In genomic region chr9:108796351-108796981, GRCm38 (mm10) we compare ENCODE assay signal across 9 mouse cellular contexts. TPM values are rescaled to one million over a fixed set of nuclear protein-coding genes. Genes with fewer than 3 reads are reported as not detected.
DNase-seq lines count a peak whose midpoint lies in the region; ATAC-seq and TF ChIP-seq lines count a peak whose summit lies in the region.
"Had no signal": no experiment of that assay in that cellular context is flagged by ENCODE, and none has a peak within 500 bp of the region (broad histone marks: within the 10 kb centered on the region; RNA-seq: fewer than 3 reads in every experiment).

No protein-coding gene starts in this region.

- 0 out of 2 replicates have a peak, but pooled peaks have one; percentile 13 for ATAC-seq in forebrain, embryonic 12.5 days (ENCODE audit: low FRiP score)
- no peak for ATAC-seq in forebrain, embryonic 11.5 days (replicated peaks; ENCODE audit: low FRiP score)
- 0 out of 2 replicates have a peak, but pooled peaks have one; percentile 41 for ATAC-seq in midbrain, embryonic 13.5 days
- no peak for ATAC-seq in midbrain, postnatal 0 days (ENCODE audit: low FRiP score)
- no peak for ATAC-seq in hindbrain, embryonic 16.5 days
- ATAC-seq in stomach, embryonic 15.5 days (ENCODE audit: insufficient read depth, low FRiP score, low read depth): no peak
- no peak for ATAC-seq in inflammation-experienced regulatory T-cells, adult 6 months
- no peak for ATAC-seq in megakaryocyte progenitor cell, adult 5-6 weeks (replicated peaks; ENCODE audit: poor library complexity)

- TF ChIP-seq CTCF in midbrain, postnatal 0 days (IDR thresholded peaks at IDR 0.05): no peak

- H3K4me1 ChIP-seq in forebrain, embryonic 12.5 days: peaks cover 60% of the 10 kb centered on the region
- H3K4me1 ChIP-seq in forebrain, embryonic 11.5 days (replicated peaks; ENCODE audit: control insufficient read depth, insufficient read depth, low read length): peaks cover 6% of the 10 kb centered on the region; the same call in 1 of the 2 replicates
- H3K4me1 ChIP-seq in midbrain, embryonic 13.5 days (replicated peaks): peaks cover 61% of the 10 kb centered on the region
- peaks cover 8% of the 10 kb centered on the region for H3K4me1 ChIP-seq in midbrain, postnatal 0 days (ENCODE audit: insufficient read depth, low read length)
- H3K4me1 ChIP-seq in hindbrain, embryonic 16.5 days (ENCODE audit: control insufficient read depth, insufficient read depth, low read depth, low read length): peaks cover 43% of the 10 kb centered on the region
- H3K4me1 ChIP-seq in stomach, embryonic 15.5 days: peaks cover 25% of the 10 kb centered on the region

- WGBS in forebrain, embryonic 12.5 days: 65% methylated on average over 4 of the region's 4 CpGs
- WGBS in forebrain, embryonic 11.5 days: 70% methylated on average over 4 of the region's 4 CpGs
- WGBS in midbrain, embryonic 13.5 days: 64% methylated on average over 4 of the region's 4 CpGs
- 55% methylated on average over 4 of the region's 4 CpGs for WGBS in midbrain, postnatal 0 days
- 67% methylated on average over 4 of the region's 4 CpGs for WGBS in hindbrain, embryonic 16.5 days
- WGBS in stomach, embryonic 15.5 days: 81% methylated on average over 4 of the region's 4 CpGs

- DNase-seq in forebrain, embryonic 11.5 days (ENCODE audit: low spot score): no peak
- DNase-seq in midbrain, postnatal 0 days (ENCODE audit: low spot score): no peak

- H3K4me2 ChIP-seq in forebrain, embryonic 12.5 days: peak overlapping the region; percentile 31
- no peak overlapping the region for H3K4me2 ChIP-seq in forebrain, embryonic 11.5 days (ENCODE audit: low read depth, low read length, severe bottlenecking)
- H3K4me2 ChIP-seq in midbrain, embryonic 13.5 days (replicated peaks): peak overlapping the region; percentile 31; the same call in 1 of the 2 replicates
- H3K4me2 ChIP-seq in midbrain, postnatal 0 days (ENCODE audit: low read depth, low read length, poor library complexity, severe bottlenecking): no peak overlapping the region
- H3K4me2 ChIP-seq in hindbrain, embryonic 16.5 days (ENCODE audit: low read length): peak overlapping the region; percentile 1; the same call in 1 of the 2 replicates
- H3K4me2 ChIP-seq in stomach, embryonic 15.5 days: peak overlapping the region; percentile 39

- no peak overlapping the region for H3K4me3 ChIP-seq in forebrain, embryonic 12.5 days (replicated peaks)
- no peak overlapping the region for H3K4me3 ChIP-seq in forebrain, embryonic 11.5 days (ENCODE audit: low read depth, low read length)
- no peak overlapping the region for H3K4me3 ChIP-seq in midbrain, embryonic 13.5 days (replicated peaks)
- no peak overlapping the region for H3K4me3 ChIP-seq in midbrain, postnatal 0 days (ENCODE audit: low read depth, low read length)
- no peak overlapping the region for H3K4me3 ChIP-seq in hindbrain, embryonic 16.5 days (ENCODE audit: low read length)
- H3K4me3 ChIP-seq in stomach, embryonic 15.5 days (replicated peaks): no peak overlapping the region; the same call in 1 of the 2 replicates

- H3K9me3 ChIP-seq in forebrain, embryonic 12.5 days: no peaks in the 10 kb centered on the region
- no peaks in the 10 kb centered on the region for H3K9me3 ChIP-seq in forebrain, embryonic 11.5 days (ENCODE audit: control insufficient read depth, low read length)
- H3K9me3 ChIP-seq in midbrain, embryonic 13.5 days: no peaks in the 10 kb centered on the region
- no peaks in the 10 kb centered on the region for H3K9me3 ChIP-seq in midbrain, postnatal 0 days (ENCODE audit: low read length)
- no peaks in the 10 kb centered on the region for H3K9me3 ChIP-seq in hindbrain, embryonic 16.5 days (ENCODE audit: control insufficient read depth, low read length)
- no peaks in the 10 kb centered on the region for H3K9me3 ChIP-seq in stomach, embryonic 15.5 days

- no peaks in the 10 kb centered on the region for H3K27me3 ChIP-seq in forebrain, embryonic 12.5 days
- no peaks in the 10 kb centered on the region for H3K27me3 ChIP-seq in forebrain, embryonic 11.5 days (ENCODE audit: control insufficient read depth, insufficient read depth, low read length)
- H3K27me3 ChIP-seq in midbrain, embryonic 13.5 days: no peaks in the 10 kb centered on the region
- no peaks in the 10 kb centered on the region for H3K27me3 ChIP-seq in midbrain, postnatal 0 days (ENCODE audit: insufficient read depth, low read length)
- H3K27me3 ChIP-seq in hindbrain, embryonic 16.5 days (replicated peaks; ENCODE audit: control insufficient read depth, insufficient read depth, low read length): no peaks in the 10 kb centered on the region
- H3K27me3 ChIP-seq in stomach, embryonic 15.5 days (replicated peaks): no peaks in the 10 kb centered on the region
- H3K27me3 ChIP-seq: CH12.LX had no signal

- H3K9ac ChIP-seq in forebrain, embryonic 12.5 days: no peak overlapping the region
- no peak overlapping the region for H3K9ac ChIP-seq in forebrain, embryonic 11.5 days (ENCODE audit: low read length)
- peak overlapping the region; percentile 36 for H3K9ac ChIP-seq in midbrain, embryonic 13.5 days (replicated peaks)
- no peak overlapping the region for H3K9ac ChIP-seq in midbrain, postnatal 0 days (replicated peaks; ENCODE audit: low read length, poor library complexity, severe bottlenecking)
- H3K9ac ChIP-seq in hindbrain, embryonic 16.5 days (ENCODE audit: low read depth, low read length): no peak overlapping the region
- no peak overlapping the region for H3K9ac ChIP-seq in stomach, embryonic 15.5 days

- peaks cover 59% of the 10 kb centered on the region for H3K36me3 ChIP-seq in forebrain, embryonic 12.5 days (replicated peaks)
- H3K36me3 ChIP-seq in forebrain, embryonic 11.5 days (ENCODE audit: control insufficient read depth, insufficient read depth, low read length): peaks cover 4% of the 10 kb centered on the region; the same call in 1 of the 2 replicates
- H3K36me3 ChIP-seq in midbrain, embryonic 13.5 days: peaks cover 51% of the 10 kb centered on the region
- peaks cover 38% of the 10 kb centered on the region for H3K36me3 ChIP-seq in midbrain, postnatal 0 days (ENCODE audit: insufficient read depth, low read length)
- peaks cover 38% of the 10 kb centered on the region for H3K36me3 ChIP-seq in hindbrain, embryonic 16.5 days (ENCODE audit: control insufficient read depth, insufficient read depth, low read length)
- H3K36me3 ChIP-seq in stomach, embryonic 15.5 days: peaks cover 29% of the 10 kb centered on the region

- 0 out of 2 replicates have a peak overlapping the region, but pooled peaks have one; percentile 19 for H3K27ac ChIP-seq in forebrain, embryonic 12.5 days
- H3K27ac ChIP-seq in forebrain, embryonic 11.5 days (ENCODE audit: low read depth, low read length): no peak overlapping the region
- no peak overlapping the region for H3K27ac ChIP-seq in midbrain, embryonic 13.5 days
- H3K27ac ChIP-seq in midbrain, postnatal 0 days (ENCODE audit: low read depth, low read length): no peak overlapping the region
- peak overlapping the region; percentile 45; the same call in 1 of the 2 replicates for H3K27ac ChIP-seq in hindbrain, embryonic 16.5 days (ENCODE audit: low read depth, low read length)
- H3K27ac ChIP-seq in stomach, embryonic 15.5 days: peak overlapping the region; percentile 73

RNA-seq across cellular contexts. Expression of gene Nckipsd, which starts 11.7 kb away (rescaled TPM):
- 14.3 and 17.3 TPM in 2 replicates for polyA plus RNA-seq in forebrain, embryonic 12.5 days (2016; fragmentation: Nextera tagmentation; extraction: Ambion mirVana)
- polyA plus RNA-seq in forebrain, embryonic 11.5 days (2014; fragmentation: Nextera tagmentation; extraction: Ambion mirVana): 14.4 and 22.0 TPM in 2 replicates
- polyA plus RNA-seq in midbrain, embryonic 13.5 days (2015; fragmentation: Nextera tagmentation; extraction: Ambion mirVana): 20.9 and 29.5 TPM in 2 replicates
- total RNA-seq in midbrain, postnatal 0 days (2014; rRNA removed): 30.1 and 83.4 TPM in 2 replicates
- polyA plus RNA-seq in midbrain, postnatal 0 days (2015; fragmentation: Nextera tagmentation; extraction: Ambion mirVana): 25.7 and 32.5 TPM in 2 replicates
- polyA plus RNA-seq in hindbrain, embryonic 16.5 days (2015; fragmentation: Nextera tagmentation; extraction: Ambion mirVana): 32.2 and 35.1 TPM in 2 replicates
- 10.5 and 13.0 TPM in 2 replicates for polyA plus RNA-seq in stomach, embryonic 15.5 days (2015; fragmentation: Nextera tagmentation; extraction: Ambion mirVana)
- 1 to 10 TPM; 6.0 to 7.1 (median 6.8) TPM for polyA plus RNA-seq in inflammation-experienced regulatory T-cells, adult 6 months (2017; shearing (Covaris generic))
- total RNA-seq in megakaryocyte progenitor cell, adult 5-6 weeks (2015): 8.4 and 8.7 TPM in 2 replicates
- total RNA-seq in megakaryocyte progenitor cell, adult 5-6 weeks (2017): 5.0 and 5.5 TPM in 2 replicates

RNA-seq across cellular contexts. Expression of gene Ip6k2, which starts 12.9 kb away (rescaled TPM):
- polyA plus RNA-seq in forebrain, embryonic 12.5 days (2016; fragmentation: Nextera tagmentation; extraction: Ambion mirVana): 124 and 140 TPM in 2 replicates
- 96.6 and 108 TPM in 2 replicates for polyA plus RNA-seq in forebrain, embryonic 11.5 days (2014; fragmentation: Nextera tagmentation; extraction: Ambion mirVana)
- polyA plus RNA-seq in midbrain, embryonic 13.5 days (2015; fragmentation: Nextera tagmentation; extraction: Ambion mirVana): 217 and 238 TPM in 2 replicates
- 126 and 138 TPM in 2 replicates for total RNA-seq in midbrain, postnatal 0 days (2014; rRNA removed)
- 228 and 230 TPM in 2 replicates for polyA plus RNA-seq in midbrain, postnatal 0 days (2015; fragmentation: Nextera tagmentation; extraction: Ambion mirVana)
- 178 and 185 TPM in 2 replicates for polyA plus RNA-seq in hindbrain, embryonic 16.5 days (2015; fragmentation: Nextera tagmentation; extraction: Ambion mirVana)
- 71.3 and 81.9 TPM in 2 replicates for polyA plus RNA-seq in stomach, embryonic 15.5 days (2015; fragmentation: Nextera tagmentation; extraction: Ambion mirVana)
- 10 to 100 TPM; 10.9 to 24.0 (median 19.8) TPM for polyA plus RNA-seq in inflammation-experienced regulatory T-cells, adult 6 months (2017; shearing (Covaris generic))
- total RNA-seq in megakaryocyte progenitor cell, adult 5-6 weeks (2015): 12.9 and 21.1 TPM in 2 replicates
- 40.9 and 50.6 TPM in 2 replicates for total RNA-seq in megakaryocyte progenitor cell, adult 5-6 weeks (2017)

RNA-seq across cellular contexts. Expression of gene Celsr3, which starts 29.7 kb away (rescaled TPM):
- 13.0 and 14.2 TPM in 2 replicates for polyA plus RNA-seq in forebrain, embryonic 12.5 days (2016; fragmentation: Nextera tagmentation; extraction: Ambion mirVana)
- polyA plus RNA-seq in forebrain, embryonic 11.5 days (2014; fragmentation: Nextera tagmentation; extraction: Ambion mirVana): 6.9 and 9.4 TPM in 2 replicates
- 17.7 and 18.0 TPM in 2 replicates for polyA plus RNA-seq in midbrain, embryonic 13.5 days (2015; fragmentation: Nextera tagmentation; extraction: Ambion mirVana)
- 61.7 and 76.3 TPM in 2 replicates for total RNA-seq in midbrain, postnatal 0 days (2014; rRNA removed)
- polyA plus RNA-seq in midbrain, postnatal 0 days (2015; fragmentation: Nextera tagmentation; extraction: Ambion mirVana): 7.2 and 7.4 TPM in 2 replicates
- polyA plus RNA-seq in hindbrain, embryonic 16.5 days (2015; fragmentation: Nextera tagmentation; extraction: Ambion mirVana): 11.6 and 12.8 TPM in 2 replicates
- 0.94 and 1.2 TPM in 2 replicates for polyA plus RNA-seq in stomach, embryonic 15.5 days (2015; fragmentation: Nextera tagmentation; extraction: Ambion mirVana)
- not detected for polyA plus RNA-seq in inflammation-experienced regulatory T-cells, adult 6 months (2017; shearing (Covaris generic))
- 4.5 and 5.4 TPM in 2 replicates for total RNA-seq in megakaryocyte progenitor cell, adult 5-6 weeks (2015)
- 1.5 and 2.5 TPM in 2 replicates for total RNA-seq in megakaryocyte progenitor cell, adult 5-6 weeks (2017)

RNA-seq across cellular contexts. Expression of gene Slc26a6, which starts 56.6 kb away (rescaled TPM):
- 12.4 and 13.1 TPM in 2 replicates for polyA plus RNA-seq in forebrain, embryonic 12.5 days (2016; fragmentation: Nextera tagmentation; extraction: Ambion mirVana)
- 12.6 and 12.7 TPM in 2 replicates for polyA plus RNA-seq in forebrain, embryonic 11.5 days (2014; fragmentation: Nextera tagmentation; extraction: Ambion mirVana)
- 11.3 and 12.5 TPM in 2 replicates for polyA plus RNA-seq in midbrain, embryonic 13.5 days (2015; fragmentation: Nextera tagmentation; extraction: Ambion mirVana)
- 18.0 and 20.2 TPM in 2 replicates for total RNA-seq in midbrain, postnatal 0 days (2014; rRNA removed)
- 23.8 and 24.6 TPM in 2 replicates for polyA plus RNA-seq in midbrain, postnatal 0 days (2015; fragmentation: Nextera tagmentation; extraction: Ambion mirVana)
- polyA plus RNA-seq in hindbrain, embryonic 16.5 days (2015; fragmentation: Nextera tagmentation; extraction: Ambion mirVana): 21.9 and 22.2 TPM in 2 replicates
- polyA plus RNA-seq in stomach, embryonic 15.5 days (2015; fragmentation: Nextera tagmentation; extraction: Ambion mirVana): 12.8 and 18.5 TPM in 2 replicates
- 10 to 100 TPM in 1 of 3 experiments, 1 to 10 TPM in 2; 7.3 to 12.6 (median 8.2) TPM for polyA plus RNA-seq in inflammation-experienced regulatory T-cells, adult 6 months (2017; shearing (Covaris generic))
- 7.2 and 11.7 TPM in 2 replicates for total RNA-seq in megakaryocyte progenitor cell, adult 5-6 weeks (2015)
- 3.0 and 4.7 TPM in 2 replicates for total RNA-seq in megakaryocyte progenitor cell, adult 5-6 weeks (2017)

Comparison
In these comparisons a context has a peak if more than half of its experiments do, and no peak if none do; other contexts are left out.
1. ATAC-seq: peak in forebrain, embryonic 12.5 days (single experiment) and midbrain, embryonic 13.5 days (single experiment); none in forebrain, embryonic 11.5 days (single experiment), midbrain, postnatal 0 days (single experiment), hindbrain, embryonic 16.5 days (single experiment), stomach, embryonic 15.5 days (single experiment), inflammation-experienced regulatory T-cells, adult 6 months (single experiment) and megakaryocyte progenitor cell, adult 5-6 weeks (single experiment).
2. H3K27ac ChIP-seq: peak in forebrain, embryonic 12.5 days (single experiment), hindbrain, embryonic 16.5 days (single experiment) and stomach, embryonic 15.5 days (single experiment); none in forebrain, embryonic 11.5 days (single experiment), midbrain, embryonic 13.5 days (single experiment) and midbrain, postnatal 0 days (single experiment).
3. H3K4me2 ChIP-seq: peak in forebrain, embryonic 12.5 days (single experiment), midbrain, embryonic 13.5 days (single experiment), hindbrain, embryonic 16.5 days (single experiment) and stomach, embryonic 15.5 days (single experiment); none in forebrain, embryonic 11.5 days (single experiment) and midbrain, postnatal 0 days (single experiment).